Mouse (Mus musculus): ENCODE measurements at regions not wholly inside any gene's neighbourhood (a gene's known extent, or its start where the extent isn't known, plus 50 kb on each side); places are given as distances from the start of the nearest gene placed in this dataset.

- ATAC-seq = no peak
- H3K4me1 ChIP-seq = peaks cover 27% of the 10 kb centered on the region
- no peaks in the 10 kb centered on the region for H3K9me3 ChIP-seq (replicated peaks)
- H3K27ac ChIP-seq = no peak overlapping the region
- no peak overlapping the region for H3K4me2 ChIP-seq
- 90% methylated on average over 4 of the region's 4 CpGs for whole genome bisulfite sequencing
- no peaks in the 10 kb centered on the region for H3K36me3 ChIP-seq (ENCODE audit: poor library complexity, severe bottlenecking)
- no peaks in the 10 kb centered on the region for H3K27me3 ChIP-seq
- H3K4me3 ChIP-seq = no peak overlapping the region
- no peak overlapping the region for H3K9ac ChIP-seq
Measured at GRCm38 (mm10) chr3:144104366-144104765, 100.7 kb downstream of the Lmo4 start.

- Histone ChIP-seq H3K9me3 (replicated peaks) (no peaks in the 10 kb centered on the region), H3K27ac (no peak overlapping the region), H3K4me3 (no peak overlapping the region), H3K4me1 (peaks cover 8% of the 10 kb centered on the region), H3K9ac (no peak overlapping the region), H3K4me2 (no peak overlapping the region), H3K27me3 (peaks cover 5% of the 10 kb centered on the region; the same call in 1 of the 2 replicates), H3K36me3 (ENCODE audit: poor library complexity, severe bottlenecking) (no peaks in the 10 kb centered on the region)
- WGBS = 92% methylated on average over 2 of the region's 2 CpGs
- no peak for ATAC-seq
Measured at GRCm38 (mm10) chr3:144099444-144099843, 105.6 kb downstream of the Lmo4 start.

GRCm38 (mm10) chr3:144098762-144099161 is 106.3 kb downstream of the Lmo4 start:
- peaks cover 5% of the 10 kb centered on the region; the same call in 1 of the 2 replicates for H3K27me3 ChIP-seq
- no peak overlapping the region for H3K4me2 ChIP-seq
- peaks cover 8% of the 10 kb centered on the region for H3K4me1 ChIP-seq
- no peaks in the 10 kb centered on the region for H3K36me3 ChIP-seq (ENCODE audit: poor library complexity, severe bottlenecking)
- no peak for ATAC-seq
- H3K9me3 ChIP-seq (replicated peaks) = no peaks in the 10 kb centered on the region
- no peak overlapping the region for H3K27ac ChIP-seq
- WGBS = 55% methylated on average over 8 of the region's 8 CpGs
- H3K4me3 ChIP-seq = no peak overlapping the region
- H3K9ac ChIP-seq = no peak overlapping the region

GRCm38 (mm10) chr3:144091231-144091630 is 113.8 kb downstream of the Lmo4 start:
- H3K4me2 ChIP-seq = no peak overlapping the region
- no peak overlapping the region for H3K27ac ChIP-seq
- no peak overlapping the region for H3K4me3 ChIP-seq
- WGBS = 93% methylated on average over 1 of the region's 1 CpGs
- no peaks in the 10 kb centered on the region for H3K4me1 ChIP-seq
- H3K9ac ChIP-seq = no peak overlapping the region
- H3K9me3 ChIP-seq (replicated peaks) = no peaks in the 10 kb centered on the region
- H3K27me3 ChIP-seq = 0 out of 2 replicates have a peak, but pooled peaks cover 3% of the 10 kb centered on the region
- H3K36me3 ChIP-seq (ENCODE audit: poor library complexity, severe bottlenecking) = no peaks in the 10 kb centered on the region
- no peak for ATAC-seq

- Histone ChIP-seq H3K9ac (no peak overlapping the region), H3K4me3 (no peak overlapping the region), H3K9me3 (replicated peaks) (no peaks in the 10 kb centered on the region), H3K4me2 (no peak overlapping the region), H3K27ac (no peak overlapping the region), H3K4me1 (no peaks in the 10 kb centered on the region), H3K36me3 (ENCODE audit: poor library complexity, severe bottlenecking) (no peaks in the 10 kb centered on the region), H3K27me3 (0 out of 2 replicates have a peak, but pooled peaks cover 3% of the 10 kb centered on the region)
- WGBS = 52% methylated on average over 8 of the region's 8 CpGs
- no peak for ATAC-seq
Measured at GRCm38 (mm10) chr3:144089790-144090256, 115.2 kb downstream of the Lmo4 start.

GRCm38 (mm10) chr3:144088261-144088884 is 116.6 kb downstream of the Lmo4 start:
- WGBS = 82% methylated on average over 18 of the region's 18 CpGs
- Histone ChIP-seq H3K27me3 (0 out of 2 replicates have a peak, but pooled peaks cover 3% of the 10 kb centered on the region), H3K9ac (no peak overlapping the region), H3K27ac (no peak overlapping the region), H3K4me1 (no peaks in the 10 kb centered on the region), H3K4me3 (no peak overlapping the region), H3K4me2 (no peak overlapping the region), H3K36me3 (ENCODE audit: poor library complexity, severe bottlenecking) (no peaks in the 10 kb centered on the region), H3K9me3 (replicated peaks) (peaks cover 6% of the 10 kb centered on the region)
- ATAC-seq = no peak

- ATAC-seq = no peak
- H3K4me3 ChIP-seq = no peak overlapping the region
- H3K4me1 ChIP-seq = no peaks in the 10 kb centered on the region
- no peak overlapping the region for H3K4me2 ChIP-seq
- H3K9ac ChIP-seq = no peak overlapping the region
- 90% methylated on average over 7 of the region's 7 CpGs for WGBS
- 0 out of 2 replicates have a peak, but pooled peaks cover 3% of the 10 kb centered on the region for H3K27me3 ChIP-seq
- no peak overlapping the region for H3K27ac ChIP-seq
- H3K9me3 ChIP-seq (replicated peaks) = peaks cover 6% of the 10 kb centered on the region
- no peaks in the 10 kb centered on the region for H3K36me3 ChIP-seq (ENCODE audit: poor library complexity, severe bottlenecking)
Measured at GRCm38 (mm10) chr3:144087771-144088170, 117.2 kb downstream of the Lmo4 start.

GRCm38 (mm10) chr3:144086176-144086575 is 118.8 kb downstream of the Lmo4 start:
- no peak overlapping the region for H3K4me3 ChIP-seq

GRCm38 (mm10) chr3:144079960-144080359 is 125.1 kb downstream of the Lmo4 start:
- H3K4me2 ChIP-seq = no peak overlapping the region
- H3K27ac ChIP-seq = no peak overlapping the region
- peaks cover 6% of the 10 kb centered on the region for H3K9me3 ChIP-seq (replicated peaks)
- no peaks in the 10 kb centered on the region for H3K4me1 ChIP-seq
- H3K27me3 ChIP-seq = no peaks in the 10 kb centered on the region
- 96% methylated on average over 3 of the region's 3 CpGs for WGBS
- H3K36me3 ChIP-seq (ENCODE audit: poor library complexity, severe bottlenecking) = no peaks in the 10 kb centered on the region
- no peak overlapping the region for H3K9ac ChIP-seq
- no peak for ATAC-seq
- no peak overlapping the region for H3K4me3 ChIP-seq

More at GRCm38 (mm10) chr3:144086176-144086575, 118.8 kb downstream of the Lmo4 start:
- Histone ChIP-seq H3K9me3 (replicated peaks) (peaks cover 6% of the 10 kb centered on the region), H3K9ac (no peak overlapping the region), H3K4me2 (no peak overlapping the region), H3K27ac (no peak overlapping the region), H3K27me3 (0 out of 2 replicates have a peak, but pooled peaks cover 3% of the 10 kb centered on the region), H3K4me1 (no peaks in the 10 kb centered on the region), H3K36me3 (ENCODE audit: poor library complexity, severe bottlenecking) (no peaks in the 10 kb centered on the region)
- WGBS = 44% methylated on average over 3 of the region's 3 CpGs
- ATAC-seq = no peak

- Histone ChIP-seq H3K36me3 (ENCODE audit: poor library complexity, severe bottlenecking) (no peaks in the 10 kb centered on the region), H3K9me3 (replicated peaks) (no peaks in the 10 kb centered on the region), H3K27me3 (no peaks in the 10 kb centered on the region), H3K27ac (no peak overlapping the region), H3K9ac (no peak overlapping the region), H3K4me2 (no peak overlapping the region), H3K4me3 (no peak overlapping the region), H3K4me1 (no peaks in the 10 kb centered on the region)
- no peak for ATAC-seq
- WGBS = 87% methylated on average over 13 of the region's 13 CpGs
Measured at GRCm38 (mm10) chr3:144078198-144078935, 126.7 kb downstream of the Lmo4 start.

- H3K36me3 ChIP-seq (ENCODE audit: poor library complexity, severe bottlenecking) = no peaks in the 10 kb centered on the region
- H3K9ac ChIP-seq = no peak overlapping the region
- H3K9me3 ChIP-seq (replicated peaks) = no peaks in the 10 kb centered on the region
- H3K27ac ChIP-seq = no peak overlapping the region
- WGBS = 84% methylated on average over 10 of the region's 10 CpGs
- H3K4me1 ChIP-seq = no peaks in the 10 kb centered on the region
- no peak overlapping the region for H3K4me3 ChIP-seq
- H3K4me2 ChIP-seq = no peak overlapping the region
- H3K27me3 ChIP-seq = no peaks in the 10 kb centered on the region
- ATAC-seq = no peak
Measured at GRCm38 (mm10) chr3:144069979-144070540, 135.0 kb downstream of the Lmo4 start.

GRCm38 (mm10) chr3:144067016-144067415 is 138.0 kb downstream of the Lmo4 start:
- H3K27ac ChIP-seq = no peak overlapping the region
- no peaks in the 10 kb centered on the region for H3K4me1 ChIP-seq
- no peaks in the 10 kb centered on the region for H3K27me3 ChIP-seq
- H3K36me3 ChIP-seq (ENCODE audit: poor library complexity, severe bottlenecking) = no peaks in the 10 kb centered on the region
- no peak overlapping the region for H3K4me2 ChIP-seq
- no peak for ATAC-seq
- H3K9ac ChIP-seq = no peak overlapping the region
- no peak overlapping the region for H3K4me3 ChIP-seq
- 89% methylated on average over 3 of the region's 3 CpGs for WGBS
- no peaks in the 10 kb centered on the region for H3K9me3 ChIP-seq (replicated peaks)

Measured in forebrain, embryonic 13.5 days (tissue).